Mouse (Mus musculus) megakaryocyte, embryonic 14.5 days (primary cell): ENCODE results near the gene Arid3b.

Source experiments
- FLI1 ChIP-seq: IDR thresholded peaks from 2 replicates; pipeline ENCODE4 v1.6.1; 2012; ENCODE audit warnings: low read length, inconsistent platforms, mixed read lengths
- GATA1 ChIP-seq: IDR thresholded peaks from 3 replicates; pipeline ENCODE4 v1.6.1; 2012; ENCODE audit warnings: mixed read lengths, low read length, inconsistent platforms, borderline replicate concordance

DNA sequence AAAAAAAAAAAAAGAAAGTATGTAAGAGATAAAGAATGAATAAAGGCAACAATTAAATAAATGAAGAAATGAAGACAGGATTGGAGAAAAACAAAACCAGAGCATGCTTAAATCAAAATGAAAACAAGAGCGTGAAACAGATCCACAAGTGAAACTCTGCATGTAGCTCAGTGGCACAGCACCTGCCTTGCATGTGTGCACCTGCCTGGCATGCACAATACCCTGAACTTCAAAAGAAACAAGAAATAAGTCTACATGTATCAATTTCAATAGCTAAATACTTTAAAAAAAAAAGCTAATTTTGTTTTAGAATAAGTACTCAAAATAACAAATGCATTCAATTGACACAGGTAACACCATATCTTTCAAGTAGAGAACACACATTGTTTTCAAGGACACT is 13.2 kb downstream of the Arid3b start:
- TF ChIP-seq FLI1 (no peak), GATA1 (no peak)
